Comparison of ENCODE assay signal across 22 mouse cellular contexts in the genomic region with DNA sequence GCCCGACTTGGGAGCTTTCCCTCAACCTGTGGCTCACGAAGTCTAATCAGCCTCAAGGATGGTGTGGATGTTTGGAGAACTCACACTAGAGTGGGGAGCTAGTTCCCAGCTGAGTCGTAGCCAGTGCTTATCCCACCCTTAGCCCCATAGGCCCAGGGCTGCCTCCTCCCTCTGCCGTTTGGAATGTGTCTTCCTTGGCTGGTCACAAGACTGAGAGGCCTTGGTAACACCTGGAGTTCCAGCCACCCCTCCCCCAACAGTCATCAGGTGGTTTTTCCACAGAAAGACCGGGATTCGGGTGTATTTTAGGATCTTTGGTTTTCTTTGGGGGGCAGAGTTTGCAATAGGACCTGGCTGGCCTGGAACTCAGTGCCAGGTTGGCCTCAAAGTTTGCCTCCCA. TPM values are rescaled to one million over a fixed set of nuclear protein-coding genes. Genes with fewer than 3 reads are reported as not detected.
A peak's percentile ranks its signal among the peaks of the same experiment; 100 is the strongest.
DNase-seq lines count a peak whose midpoint lies in the region; ATAC-seq lines count a peak whose summit lies in the region.
"Had no signal": no experiment of that assay in that cellular context is flagged by ENCODE, and none has a peak within 500 bp of the region (broad histone marks: within the 10 kb centered on the region; RNA-seq: fewer than 3 reads in every experiment).

No protein-coding gene starts in this region.

- 83% methylated on average over 6 of the region's 6 CpGs for WGBS in kidney, embryonic 15.5 days

- peaks cover 9% of the 10 kb centered on the region for H3K27me3 ChIP-seq in kidney, embryonic 15.5 days

- H3K4me3 ChIP-seq in kidney, embryonic 15.5 days (replicated peaks): no peak overlapping the region
- H3K4me3 ChIP-seq: embryonic facial prominence, embryonic 10.5 days; embryonic facial prominence, embryonic 12.5 days; forebrain, embryonic 13.5 days; forebrain, embryonic 15.5 days had no signal

- H3K27ac ChIP-seq in kidney, embryonic 15.5 days: no peak overlapping the region
- H3K27ac ChIP-seq: embryonic facial prominence, embryonic 12.5 days; forebrain, embryonic 13.5 days; forebrain, embryonic 15.5 days had no signal

- H3K4me2 ChIP-seq in kidney, embryonic 15.5 days: no peak overlapping the region
- H3K4me2 ChIP-seq: embryonic facial prominence, embryonic 12.5 days; forebrain, embryonic 13.5 days; forebrain, embryonic 15.5 days had no signal

- no peaks in the 10 kb centered on the region for H3K36me3 ChIP-seq in kidney, embryonic 15.5 days
- H3K36me3 ChIP-seq: embryonic facial prominence, embryonic 10.5 days; embryonic facial prominence, embryonic 12.5 days; forebrain, embryonic 15.5 days had no signal

- H3K4me1 ChIP-seq in kidney, embryonic 15.5 days: peaks cover 34% of the 10 kb centered on the region
- H3K4me1 ChIP-seq: forebrain, embryonic 13.5 days; forebrain, embryonic 15.5 days had no signal

- DNase-seq in kidney, postnatal 25 days: peak; percentile 42 to 63
- DNase-seq in ES-CJ7 (ENCODE audit: low read depth, low spot score): peak; percentile 61
- peak; percentile 78 for DNase-seq in ZHBTc4 (ENCODE audit: low read depth, low spot score)
- no peak for DNase-seq in left cerebral cortex, adult 8-10 months (ENCODE audit: low spot score in 2 of 2)
- no peak for DNase-seq in cerebellum, adult 11-12 months
- DNase-seq: adrenal gland, adult 2 months; adrenal gland, postnatal 10 days; adrenal gland, postnatal 25 days; cerebellum, adult 11 months; cerebellum, adult 2 months; cerebellum, adult 9-10 months; cerebellum, postnatal 10 days; cerebellum, postnatal 25 days; forebrain, postnatal 0 days had no signal

- H3K9me3 ChIP-seq in kidney, embryonic 15.5 days (replicated peaks): no peaks in the 10 kb centered on the region
- H3K9me3 ChIP-seq: embryonic facial prominence, embryonic 10.5 days; embryonic facial prominence, embryonic 12.5 days; forebrain, embryonic 13.5 days; forebrain, embryonic 15.5 days had no signal

- no peak overlapping the region for H3K9ac ChIP-seq in kidney, embryonic 15.5 days
- H3K9ac ChIP-seq: embryonic facial prominence, embryonic 12.5 days; forebrain, embryonic 13.5 days; forebrain, embryonic 15.5 days; forebrain, postnatal 0 days had no signal

- no peak for ATAC-seq in kidney, embryonic 15.5 days (replicated peaks; ENCODE audit: low FRiP score)
- ATAC-seq: forebrain, embryonic 13.5 days; forebrain, embryonic 15.5 days; forebrain, postnatal 0 days had no signal

RNA-seq across cellular contexts. Expression of a gene that starts 7.7 kb away (rescaled TPM):
- polyA plus RNA-seq in kidney, embryonic 15.5 days (2015; fragmentation: Nextera tagmentation; extraction: Ambion mirVana): 0.73 and 1.1 TPM in 2 replicates
- under 1 TPM in 2 of 4 experiments, not detected in 2; 0.16 to 0.23 TPM for total RNA-seq in left cerebral cortex, adult 8-10 months (2022)
- total RNA-seq: forebrain, postnatal 0 days had no signal
- polyA plus RNA-seq: C2C12; forebrain, embryonic 11.5 days; forebrain, embryonic 13.5 days had no signal

RNA-seq across cellular contexts. Expression of a gene that starts 33.0 kb away (rescaled TPM):
- 0.33 and 0.53 TPM in 2 replicates for polyA plus RNA-seq in kidney, embryonic 15.5 days (2015; fragmentation: Nextera tagmentation; extraction: Ambion mirVana)
- 10 to 100 TPM; 42.7 to 51.5 (median 47.1) TPM for total RNA-seq in left cerebral cortex, adult 8-10 months (2022)

RNA-seq across cellular contexts. Expression of a gene that starts 35.7 kb away (rescaled TPM):
- 3.7 and 4.4 TPM in 2 replicates for polyA plus RNA-seq in kidney, embryonic 15.5 days (2015; fragmentation: Nextera tagmentation; extraction: Ambion mirVana)
- total RNA-seq in left cerebral cortex, adult 8-10 months (2022): under 1 TPM; 0.28 to 0.70 (median 0.53) TPM
- total RNA-seq: adrenal gland, adult 2 months; adrenal gland, postnatal 25 days; MEL had no signal
- polyA plus RNA-seq: forebrain, embryonic 13.5 days had no signal

RNA-seq across cellular contexts. Expression of a gene that starts 45.5 kb away (rescaled TPM):
- 14.0 and 15.7 TPM in 2 replicates for polyA plus RNA-seq in kidney, embryonic 15.5 days (2015; fragmentation: Nextera tagmentation; extraction: Ambion mirVana)
- 1 to 10 TPM; 5.8 to 8.7 (median 6.8) TPM for total RNA-seq in left cerebral cortex, adult 8-10 months (2022)

Comparison
In these comparisons a context has a peak if more than half of its experiments do, and no peak if none do; other contexts are left out.
1. DNase-seq: peak in kidney, postnatal 25 days (2 of 2), ES-CJ7 (single experiment) and ZHBTc4 (single experiment); none in left cerebral cortex, adult 8-10 months (0 of 2) and cerebellum, adult 11-12 months (single experiment).